Mouse (Mus musculus) kidney, postnatal 36 days (tissue): ENCODE results near the gene Serpinb2.

ENCODE experiments used
- DNase-seq, 2 experiments: peaks; one replicate each; pipeline ENCODE4 v3.0.0; 2021 to 2022; ENCODE audit warnings: mixed read lengths in 2 of 2

The Serpinb2 gene

DNA sequence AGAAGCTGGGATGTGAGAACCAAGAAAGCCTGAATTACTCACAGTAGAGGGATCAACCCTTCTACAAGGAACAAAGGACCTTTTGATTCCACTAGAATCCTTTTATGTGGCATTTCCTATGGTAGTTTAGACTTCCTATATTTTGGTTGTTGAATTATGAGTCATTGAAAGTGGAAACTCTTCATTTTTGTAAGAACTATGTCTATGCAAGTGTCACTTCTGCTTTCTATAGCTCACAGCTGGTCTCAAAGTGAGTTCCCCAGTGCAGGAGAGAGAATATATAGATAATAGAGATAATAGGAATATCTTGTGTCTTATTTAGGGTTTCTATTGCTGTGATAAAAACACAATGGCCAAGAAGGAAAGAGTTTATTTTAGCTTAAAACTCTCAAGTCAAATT, 71.7 kb downstream of the Serpinb2 start:
- no peak for DNase-seq

- no peak for DNase-seq
These were observed 72.7 kb downstream of the Serpinb2 start for GRCm38 (mm10) chr1:107583958-107584376.

DNA sequence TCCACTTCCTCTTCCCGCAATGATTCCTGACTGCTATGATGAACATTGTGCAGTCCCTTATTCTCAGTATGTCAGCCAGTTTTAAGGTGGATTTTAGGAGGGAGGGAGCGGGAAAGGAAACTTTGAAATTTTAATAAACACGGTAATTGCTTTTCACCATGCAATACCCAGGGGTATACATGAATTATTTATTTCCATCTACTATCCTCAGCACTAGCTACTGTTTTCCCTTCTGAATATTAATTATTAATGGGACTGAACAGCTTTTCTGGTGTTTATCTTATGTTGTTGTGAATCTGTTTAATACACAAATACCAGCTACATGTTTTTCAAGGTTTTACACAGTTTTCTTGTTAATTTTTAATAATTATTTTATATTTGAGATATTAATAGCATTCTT, 73.7 kb downstream of the Serpinb2 start:
- DNase-seq, result no peak
